Mouse (Mus musculus): ENCODE results near the gene Slc4a2.

GRCm38 (mm10) chr5:24408651-24409050, 15.0 kb upstream of the Slc4a2 start:
- TF ChIP-seq CTCF (IDR thresholded peaks at IDR 0.05) (no peak), EP300 (IDR thresholded peaks at IDR 0.05) (no peak)
